Mouse (Mus musculus) C2C12 (cell line): ENCODE measurements around the gene Cyp2t4.

ENCODE experiments used
- CEBPB ChIP-seq: IDR thresholded peaks from one replicate; pipeline ENCODE4 v1.6.1; 2011; ENCODE audit warnings: low read depth, mild to moderate bottlenecking, control low read depth, moderate library complexity
- CTCF ChIP-seq: IDR thresholded peaks from one replicate; pipeline ENCODE4 v1.5.1; 2011; ENCODE audit not compliant: control insufficient read depth, insufficient read depth, insufficient read length
- FOSL1 ChIP-seq: IDR thresholded peaks from one replicate; pipeline ENCODE4 v1.8.0; 2011; ENCODE audit warnings: mild to moderate bottlenecking, low read length; ENCODE audit not compliant: poor library complexity, insufficient read depth, severe bottlenecking
- MAX ChIP-seq: IDR thresholded peaks from one replicate; pipeline ENCODE4 v1.6.1; 2011; ENCODE audit warnings: mild to moderate bottlenecking, control low read depth
- MYOD1 ChIP-seq: IDR thresholded peaks from one replicate; pipeline ENCODE4 v1.6.1; 2011; ENCODE audit warnings: low read depth; ENCODE audit not compliant: control insufficient read depth, insufficient read length
- MYOG ChIP-seq: IDR thresholded peaks from one replicate; pipeline ENCODE4 v1.6.1; 2011; ENCODE audit not compliant: control insufficient read depth, insufficient read length; ENCODE audit errors: extremely low read depth
- USF1 ChIP-seq: IDR thresholded peaks from one replicate; pipeline ENCODE4 v1.6.1; 2011; ENCODE audit warnings: low read depth, mild to moderate bottlenecking, control low read depth, moderate library complexity

- TF ChIP-seq CTCF (no peak), CEBPB (no peak), MYOG (no peak), MAX (no peak), MYOD1 (no peak), USF1 (no peak), FOSL1 (no peak)
These were observed 9.4 kb downstream of the Cyp2t4 start for GRCm38 (mm10) chr7:27162780-27163449.
